Mouse (Mus musculus) embryonic facial prominence, embryonic 14.5 days (tissue): ENCODE results near the gene Phka1. TPM values are rescaled to one million over a fixed set of nuclear protein-coding genes. Genes with fewer than 3 reads are reported as not detected.

ENCODE experiments used
- ATAC-seq: fragments of 200-750 bp; cut with Nextera tagmentation; 2 replicates; pipeline ENCODE4 v1.8.0; 2017; ENCODE audit warnings: low read depth, moderate number of reproducible peaks, moderate TSS enrichment
- DNase-seq: peaks from one replicate; pipeline ENCODE4 v3.0.0-alpha.2; 2015; ENCODE audit warnings: low spot score
- H3K27ac ChIP-seq: fragments of 300-500 bp; sonication (generic); replicated peaks from 2 replicates; pipeline ENCODE4 v1.5.1; 2014; ENCODE audit warnings: low read depth, mild to moderate bottlenecking, low read length, moderate library complexity
- H3K27me3 ChIP-seq: fragments of 300-500 bp; sonication (generic); replicated peaks from 2 replicates; pipeline ENCODE4 v1.6.1; 2014; ENCODE audit warnings: low read length; ENCODE audit not compliant: control insufficient read depth, insufficient read depth
- H3K36me3 ChIP-seq: fragments of 300-500 bp; sonication (generic); 2 replicates; pipeline ENCODE4 v1.6.1; 2014; ENCODE audit warnings: low read length, mixed read lengths; ENCODE audit not compliant: control insufficient read depth, insufficient read depth
- H3K4me1 ChIP-seq: fragments of 300-500 bp; sonication (generic); 2 replicates; pipeline ENCODE4 v1.6.1; 2014; ENCODE audit warnings: antibody characterized with exemption, low read length; ENCODE audit not compliant: control insufficient read depth, insufficient read depth
- H3K4me2 ChIP-seq: fragments of 300-500 bp; sonication (generic); 2 replicates; pipeline ENCODE4 v1.6.1; 2014; ENCODE audit warnings: low read depth, mild to moderate bottlenecking, low read length, moderate library complexity, mixed read lengths
- H3K4me3 ChIP-seq: fragments of 300-500 bp; sonication (generic); 2 replicates; pipeline ENCODE4 v1.5.1; 2014; ENCODE audit warnings: low read depth, mild to moderate bottlenecking, low read length
- H3K9ac ChIP-seq: fragments of 300-500 bp; sonication (generic); 2 replicates; pipeline ENCODE4 v1.6.1; 2014; ENCODE audit warnings: low read depth, mild to moderate bottlenecking, low read length, moderate library complexity, mixed read lengths
- H3K9me3 ChIP-seq: fragments of 300-500 bp; sonication (generic); 2 replicates; pipeline ENCODE4 v1.6.1; 2016; ENCODE audit warnings: low read length; ENCODE audit not compliant: control insufficient read depth
- WGBS: fragments of 180-500 bp; shearing (Covaris S2); extraction: QIAGEN DNeasy Blood & Tissue Kit; methylation state at CpG from one replicate; pipeline ENCODE4 v1.1.7; 2014; 5-methylcytosine and 5-hydroxymethylcytosine counted together
- polyA plus RNA-seq: library from polyadenylated mRNA; unstranded; fragments of >200 nt; fragmentation: Nextera tagmentation; extraction: Ambion mirVana; gene quantifications from 2 replicates; pipeline ENCODE4 v1.2.1, GENCODE M21; 2014

Phka1 gene
- polyA plus RNA-seq, 1 experiment from 2014 or later: 10.8 TPM

- Histone ChIP-seq H3K4me1 (no peaks in the 10 kb centered on the region), H3K9me3 (no peaks in the 10 kb centered on the region), H3K4me2 (no peak overlapping the region), H3K36me3 (no peaks in the 10 kb centered on the region), H3K27ac (no peak overlapping the region), H3K9ac (no peak overlapping the region), H3K4me3 (no peak overlapping the region), H3K27me3 (peaks cover 3% of the 10 kb centered on the region)
- WGBS: 58% methylated on average over 2 of the region's 2 CpGs
- ATAC-seq: 0 out of 2 replicates have a peak, but pooled peaks have one; percentile 30
- peak; percentile 27 for DNase-seq
Measured at GRCm38 (mm10) chrX:102601269-102601668, 42.8 kb downstream of the Phka1 start.

GRCm38 (mm10) chrX:102588560-102588959 is 55.5 kb downstream of the Phka1 start:
- H3K36me3 ChIP-seq: no peaks in the 10 kb centered on the region
- H3K4me1 ChIP-seq: no peaks in the 10 kb centered on the region
- no peak overlapping the region for H3K27ac ChIP-seq
- 55% methylated on average over 1 of the region's 1 CpGs for WGBS
- no peak overlapping the region for H3K9ac ChIP-seq
- no peaks in the 10 kb centered on the region for H3K9me3 ChIP-seq
- no peak overlapping the region for H3K4me2 ChIP-seq
- no peak overlapping the region for H3K4me3 ChIP-seq
- no peak for DNase-seq
- ATAC-seq: no peak
- H3K27me3 ChIP-seq: peaks cover 13% of the 10 kb centered on the region; the same call in 1 of the 2 replicates

- DNase-seq (peak; percentile 45), ATAC-seq (peak; percentile 72)
- no peaks in the 10 kb centered on the region for H3K9me3 ChIP-seq
- H3K4me3 ChIP-seq: no peak overlapping the region
- no peak overlapping the region for H3K4me2 ChIP-seq
- H3K9ac ChIP-seq: no peak overlapping the region
- H3K27ac ChIP-seq: no peak overlapping the region
- H3K4me1 ChIP-seq: no peaks in the 10 kb centered on the region
- H3K36me3 ChIP-seq: no peaks in the 10 kb centered on the region
- H3K27me3 ChIP-seq: no peaks in the 10 kb centered on the region
- 37% methylated on average over 1 of the region's 1 CpGs for whole genome bisulfite sequencing
Measured at GRCm38 (mm10) chrX:102571186-102571585, 72.9 kb downstream of the Phka1 start.

- WGBS: 89% methylated on average over 7 of the region's 7 CpGs
- no peak overlapping the region for H3K4me2 ChIP-seq
- no peak overlapping the region for H3K27ac ChIP-seq
- no peaks in the 10 kb centered on the region for H3K9me3 ChIP-seq
- DNase-seq (no peak), ATAC-seq (no peak)
- H3K4me1 ChIP-seq: no peaks in the 10 kb centered on the region
- no peaks in the 10 kb centered on the region; the same call in 1 of the 2 replicates for H3K27me3 ChIP-seq
- no peak overlapping the region for H3K9ac ChIP-seq
- no peak overlapping the region for H3K4me3 ChIP-seq
- no peaks in the 10 kb centered on the region for H3K36me3 ChIP-seq
Measured at GRCm38 (mm10) chrX:102556906-102557305, 87.1 kb downstream of the Phka1 start.

GRCm38 (mm10) chrX:102509205-102509604 is 134.8 kb downstream of the Phka1 start:
- 66% methylated on average over 4 of the region's 4 CpGs for WGBS
- no peak overlapping the region for H3K27ac ChIP-seq
- H3K27me3 ChIP-seq: peaks cover 13% of the 10 kb centered on the region; the same call in 1 of the 2 replicates
- DNase-seq (peak; percentile 3), ATAC-seq (no peak)
- H3K4me3 ChIP-seq: no peak overlapping the region
- no peaks in the 10 kb centered on the region for H3K9me3 ChIP-seq
- H3K9ac ChIP-seq: no peak overlapping the region
- no peaks in the 10 kb centered on the region for H3K36me3 ChIP-seq
- H3K4me2 ChIP-seq: no peak overlapping the region
- H3K4me1 ChIP-seq: no peaks in the 10 kb centered on the region

GRCm38 (mm10) chrX:102504644-102505481 is 139.2 kb downstream of the Phka1 start, which contains the start of gene Hdac8:
Gene Hdac8 (minus strand): TSS chrX:102505359.
- no peaks in the 10 kb centered on the region for H3K36me3 ChIP-seq
- H3K27ac ChIP-seq: 0 out of 2 replicates have a peak within 1 kb of the TSS, but pooled peaks have one; percentile 31
- ATAC-seq (peak; percentile 89), DNase-seq (peak; percentile 68)
- H3K4me2 ChIP-seq: peak within 1 kb of the TSS; percentile 57
- H3K9ac ChIP-seq: peak within 1 kb of the TSS; percentile 58
- H3K4me3 ChIP-seq: peak within 1 kb of the TSS; percentile 47
- H3K9me3 ChIP-seq: no peaks in the 10 kb centered on the region
- peaks cover 10% of the 10 kb centered on the region; the same call in 1 of the 2 replicates for H3K27me3 ChIP-seq
- no peaks in the 10 kb centered on the region for H3K4me1 ChIP-seq
- WGBS: 21% methylated on average over 25 of the region's 27 CpGs

GRCm38 (mm10) chrX:102504179-102504578 is 139.9 kb downstream of the Phka1 start:
- Histone ChIP-seq H3K9ac (peak overlapping the region; percentile 58), H3K27me3 (peaks cover 6% of the 10 kb centered on the region; the same call in 1 of the 2 replicates), H3K36me3 (no peaks in the 10 kb centered on the region), H3K9me3 (no peaks in the 10 kb centered on the region), H3K4me3 (peak overlapping the region; percentile 47), H3K4me2 (peak overlapping the region; percentile 57), H3K27ac (no peak overlapping the region), H3K4me1 (no peaks in the 10 kb centered on the region)
- DNase-seq: no peak
- WGBS: 35% methylated on average over 10 of the region's 10 CpGs
- no peak for ATAC-seq

- Histone ChIP-seq H3K9me3 (no peaks in the 10 kb centered on the region), H3K36me3 (peaks cover 9% of the 10 kb centered on the region; the same call in 1 of the 2 replicates), H3K4me2 (no peak overlapping the region), H3K27ac (no peak overlapping the region), H3K4me1 (no peaks in the 10 kb centered on the region), H3K9ac (no peak overlapping the region), H3K27me3 (no peaks in the 10 kb centered on the region; the same call in 1 of the 2 replicates), H3K4me3 (no peak overlapping the region)
- ATAC-seq (no peak), DNase-seq (peak; percentile 18)
- 63% methylated on average over 6 of the region's 6 CpGs for WGBS
Measured at GRCm38 (mm10) chrX:102493992-102494730, 149.9 kb downstream of the Phka1 start.
